8 mouse cellular contexts compared by ENCODE assay signal in the genomic region with DNA sequence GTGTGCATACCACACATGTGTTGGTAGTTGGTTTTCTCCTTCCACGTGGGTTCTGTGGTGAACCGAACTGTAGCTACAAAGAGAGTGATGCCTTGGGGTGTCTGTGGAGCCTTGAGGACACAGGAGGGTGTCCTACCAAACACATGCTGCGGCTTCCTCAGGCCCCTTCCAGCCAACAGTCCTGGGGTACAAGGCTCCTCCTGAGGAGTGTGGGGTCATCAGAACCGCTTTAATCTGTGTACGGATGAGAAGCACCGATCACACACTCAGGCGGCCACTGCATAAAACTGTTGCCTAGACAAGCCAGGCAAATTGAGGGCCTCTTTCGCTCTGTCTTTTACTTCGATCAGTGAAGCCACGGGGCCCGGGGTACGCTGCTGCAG. TPM values are rescaled to one million over a fixed set of nuclear protein-coding genes. Genes with fewer than 3 reads are reported as not detected.
DNase-seq lines count a peak whose midpoint lies in the region; ATAC-seq and TF ChIP-seq lines count a peak whose summit lies in the region.

No protein-coding gene starts in this region.

- H3K27me3 ChIP-seq in heart, embryonic 12.5 days (replicated peaks), result no peaks in the 10 kb centered on the region
- no peaks in the 10 kb centered on the region for H3K27me3 ChIP-seq in kidney, postnatal 0 days (ENCODE audit: insufficient read depth, low read length)

- peaks cover 30% of the 10 kb centered on the region for H3K4me1 ChIP-seq in heart, embryonic 12.5 days (replicated peaks)
- peaks cover 26% of the 10 kb centered on the region for H3K4me1 ChIP-seq in kidney, postnatal 0 days (replicated peaks; ENCODE audit: insufficient read depth, low read length)
- peaks cover 19% of the 10 kb centered on the region for H3K4me1 ChIP-seq in lung, adult 2 months (ENCODE audit: control insufficient read depth, insufficient read depth, low read length)

- DNase-seq in ovary, adult 18-20 months (ENCODE audit: low spot score), result peak; percentile 10
- DNase-seq in ovary, postnatal 10 days (ENCODE audit: low spot score), result no peak
- DNase-seq in cerebellum, postnatal 25 days, result peak; percentile 62
- DNase-seq in kidney, postnatal 0 days (ENCODE audit: low spot score), result no peak
- peak; percentile 59 for DNase-seq in lung, adult 2 months
- peak; percentile 66 for DNase-seq in right cerebral cortex, postnatal 10 days (ENCODE audit: low spot score in 2 of 2)
- DNase-seq in MN1 (ENCODE audit: low spot score), result no peak

- no peak for ATAC-seq in heart, embryonic 12.5 days (ENCODE audit: insufficient number of reproducible peaks, low FRiP score)
- ATAC-seq in kidney, postnatal 0 days (replicated peaks; ENCODE audit: low FRiP score, low read depth), result no peak

- H3K9ac ChIP-seq in heart, embryonic 12.5 days, result peak overlapping the region; percentile 65
- H3K9ac ChIP-seq in kidney, postnatal 0 days (ENCODE audit: low read depth, low read length), result peak overlapping the region; percentile 62; the same call in 1 of the 2 replicates

- H3K27ac ChIP-seq in heart, embryonic 12.5 days (ENCODE audit: poor library complexity, severe bottlenecking), result peak overlapping the region; percentile 84
- peak overlapping the region; percentile 86 for H3K27ac ChIP-seq in kidney, postnatal 0 days

- TF ChIP-seq POLR2A in lung, adult 2 months (IDR thresholded peaks at IDR 0.05; ENCODE audit: borderline replicate concordance, extremely low read depth, low read depth, low read length), result no peak

- H3K4me2 ChIP-seq in heart, embryonic 12.5 days, result peak overlapping the region; percentile 64
- H3K4me2 ChIP-seq in kidney, postnatal 0 days (ENCODE audit: low read length), result peak overlapping the region; percentile 63

- H3K36me3 ChIP-seq in heart, embryonic 12.5 days, result 0 out of 2 replicates have a peak, but pooled peaks cover 2% of the 10 kb centered on the region
- no peaks in the 10 kb centered on the region for H3K36me3 ChIP-seq in kidney, postnatal 0 days (ENCODE audit: insufficient read depth, low read length)

- TF ChIP-seq CTCF in kidney, postnatal 0 days (IDR thresholded peaks at IDR 0.05; ENCODE audit: low read depth), result no peak
- no peak for TF ChIP-seq CTCF in lung, adult 2 months (IDR thresholded peaks at IDR 0.05; ENCODE audit: insufficient read depth, low read length)

- WGBS in heart, embryonic 12.5 days, result 18% methylated on average over 12 of the region's 12 CpGs
- 12% methylated on average over 12 of the region's 12 CpGs for WGBS in kidney, postnatal 0 days
- 8% methylated on average over 12 of the region's 12 CpGs for WGBS in lung, adult 2 months

- no peaks in the 10 kb centered on the region for H3K9me3 ChIP-seq in heart, embryonic 12.5 days (replicated peaks)
- H3K9me3 ChIP-seq in kidney, postnatal 0 days (replicated peaks; ENCODE audit: low read length), result no peaks in the 10 kb centered on the region

- peak overlapping the region; percentile 49 for H3K4me3 ChIP-seq in heart, embryonic 12.5 days
- H3K4me3 ChIP-seq in kidney, postnatal 0 days (replicated peaks; ENCODE audit: low read depth, low read length), result peak overlapping the region; percentile 34
- H3K4me3 ChIP-seq in lung, adult 2 months (replicated peaks; ENCODE audit: extremely low read depth, low read depth, low read length), result peak overlapping the region; percentile 78

RNA-seq across cellular contexts. Expression of a gene that starts 0.9 kb away (rescaled TPM):
- polyA plus RNA-seq in heart, embryonic 12.5 days (2016; fragmentation: Nextera tagmentation; extraction: Ambion mirVana), result 19.8 and 20.2 TPM in 2 replicates
- polyA plus RNA-seq in kidney, postnatal 0 days (2015; fragmentation: Nextera tagmentation; extraction: Ambion mirVana), result 21.5 and 24.6 TPM in 2 replicates
- polyA plus RNA-seq in lung, adult 2 months (2012; rRNA removed), result 22.9 and 26.8 TPM in 2 replicates

RNA-seq across cellular contexts. Expression of a gene that starts 43.7 kb away (rescaled TPM):
- polyA plus RNA-seq in heart, embryonic 12.5 days (2016; fragmentation: Nextera tagmentation; extraction: Ambion mirVana), result 494 and 510 TPM in 2 replicates
- 353 and 364 TPM in 2 replicates for polyA plus RNA-seq in kidney, postnatal 0 days (2015; fragmentation: Nextera tagmentation; extraction: Ambion mirVana)
- polyA plus RNA-seq in lung, adult 2 months (2012; rRNA removed), result 79.5 and 101 TPM in 2 replicates

RNA-seq across cellular contexts. Expression of a gene that starts 43.8 kb away (rescaled TPM):
- 22.6 and 23.1 TPM in 2 replicates for polyA plus RNA-seq in heart, embryonic 12.5 days (2016; fragmentation: Nextera tagmentation; extraction: Ambion mirVana)
- 25.9 and 28.8 TPM in 2 replicates for polyA plus RNA-seq in kidney, postnatal 0 days (2015; fragmentation: Nextera tagmentation; extraction: Ambion mirVana)
- 20.1 and 20.6 TPM in 2 replicates for polyA plus RNA-seq in lung, adult 2 months (2012; rRNA removed)

Comparison
In these comparisons a context has a peak if more than half of its experiments do, and no peak if none do; other contexts are left out.
1. DNase-seq: peak in ovary, adult 18-20 months (single experiment), cerebellum, postnatal 25 days (2 of 2), lung, adult 2 months (single experiment) and right cerebral cortex, postnatal 10 days (2 of 2); none in ovary, postnatal 10 days (single experiment), kidney, postnatal 0 days (single experiment) and MN1 (single experiment).
2. Peak in every context shown above with its lines, with median percentiles within 50 percentile points of each other: H3K4me3 ChIP-seq.